Mouse (Mus musculus) ovary, adult 10 weeks (tissue): Measurements from ENCODE around the gene Lfng. TPM values are rescaled to one million over a fixed set of nuclear protein-coding genes. Genes with fewer than 3 reads are reported as not detected.

Experiments used
- polyA plus RNA-seq: library from polyadenylated mRNA; stranded (reverse); fragments of 350-450 nt; fragmentation: Illumina TruSeq; extraction: RNeasy Lipid Tissue Mini Kit (QIAGEN cat#74804); gene quantifications from one replicate; pipeline ENCODE4 v1.2.3, GENCODE M21; 2014

The Lfng gene
- 0.83 TPM for polyA plus RNA-seq

GRCm38 (mm10) chr5:140607001-140607835 is at the start of gene Lfng:
Gene Lfng (plus strand): TSS chr5:140607320.

GRCm38 (mm10) chr5:140564896-140565295 is 42.2 kb upstream of the Lfng start, which contains the start of gene Grifin:
Gene Grifin (minus strand): TSS chr5:140565071.

GRCm38 (mm10) chr5:140648519-140649100 is 41.5 kb downstream of the Lfng start, which contains the start of gene Ttyh3:
Gene Ttyh3 (minus strand): TSS chr5:140649031.

Other genes with a start within 250 kb of the Lfng start
- not detected for gene Snx8, start 218.1 kb upstream of the Lfng start, polyA plus RNA-seq
- gene Eif3b, start 188.0 kb upstream of the Lfng start, polyA plus RNA-seq = 39.9 TPM
- gene Gm4869, start 161.7 kb upstream of the Lfng start, polyA plus RNA-seq = not detected
- 1.2 TPM for gene Chst12, start 101.8 kb upstream of the Lfng start, polyA plus RNA-seq
- gene Grifin, start 42.2 kb upstream of the Lfng start, polyA plus RNA-seq = not detected
- 1.5 TPM for gene Ttyh3, start 41.7 kb downstream of the Lfng start, polyA plus RNA-seq
- 17.2 TPM for gene Iqce, start 95.1 kb downstream of the Lfng start, polyA plus RNA-seq
- 3.0 TPM for gene Brat1, start 97.7 kb downstream of the Lfng start, polyA plus RNA-seq
- gene Amz1, start 116.8 kb downstream of the Lfng start, polyA plus RNA-seq = 0.17 TPM
- gene Gna12, start 223.1 kb downstream of the Lfng start, polyA plus RNA-seq = 8.4 TPM